Comparison of ENCODE assay signal across 8 mouse cellular contexts in the genomic region with DNA sequence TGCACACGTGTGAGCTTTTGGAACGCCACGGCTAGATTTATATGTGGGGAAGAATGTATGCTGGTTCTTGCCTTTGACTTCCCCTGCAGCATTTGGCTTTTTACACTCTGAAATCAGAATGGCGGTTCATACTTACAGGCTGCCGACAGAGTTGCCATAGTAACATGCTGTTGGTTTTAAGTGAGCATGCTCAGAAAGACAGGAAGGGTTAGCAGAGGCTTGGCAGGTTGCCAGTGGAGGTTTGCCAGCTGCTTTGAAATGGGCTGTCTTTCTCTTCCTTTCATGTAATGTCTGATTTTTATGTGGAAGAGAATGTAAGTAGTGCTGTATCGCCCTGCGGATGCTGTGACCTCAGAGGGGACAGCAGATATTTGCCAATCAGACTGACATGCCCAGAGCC. TPM values are rescaled to one million over a fixed set of nuclear protein-coding genes. Genes with fewer than 3 reads are reported as not detected.
A peak's percentile ranks its signal among the peaks of the same experiment; 100 is the strongest.
DNase-seq lines count a peak whose midpoint lies in the region; ATAC-seq and TF ChIP-seq lines count a peak whose summit lies in the region.

No protein-coding gene starts in this region.

- ATAC-seq in liver, postnatal 0 days, result peak; percentile 64
- peak; percentile 91 for ATAC-seq in neural tube, embryonic 13.5 days (ENCODE audit: low read depth)

- no peaks in the 10 kb centered on the region for H3K27me3 ChIP-seq in CH12.LX (replicated peaks)
- no peaks in the 10 kb centered on the region for H3K27me3 ChIP-seq in liver, postnatal 0 days (ENCODE audit: insufficient read depth, low read length)
- H3K27me3 ChIP-seq in neural tube, embryonic 13.5 days, result no peaks in the 10 kb centered on the region

- no peak for TF ChIP-seq RAD21 in CH12.LX (IDR thresholded peaks at IDR 0.05; ENCODE audit: low read depth, low read length)

- peak overlapping the region; percentile 70 for H3K27ac ChIP-seq in CH12.LX (ENCODE audit: insufficient read depth, low read depth)
- peak overlapping the region; percentile 48; the same call in 1 of the 2 replicates for H3K27ac ChIP-seq in liver, postnatal 0 days (ENCODE audit: low read depth)
- H3K27ac ChIP-seq in neural tube, embryonic 13.5 days (replicated peaks), result peak overlapping the region; percentile 95

- peaks cover 13 to 42% of the 10 kb centered on the region in 2 experiments for H3K36me3 ChIP-seq in CH12.LX (replicated peaks in 1 of 2; ENCODE audit: control insufficient read depth in 1 of 2, insufficient read depth in 1 of 2, low read length in 1 of 2)
- peaks cover 28% of the 10 kb centered on the region for H3K36me3 ChIP-seq in liver, postnatal 0 days (replicated peaks; ENCODE audit: insufficient read depth, low read length)
- H3K36me3 ChIP-seq in neural tube, embryonic 13.5 days, result peaks cover 12% of the 10 kb centered on the region

- peak overlapping the region; percentile 51 to 64 (median 56) for H3K4me3 ChIP-seq in CH12.LX (replicated peaks in 1 of 3; ENCODE audit: low read depth in 2 of 3, low read length in 2 of 3, poor library complexity in 1 of 3)
- H3K4me3 ChIP-seq in liver, postnatal 0 days (ENCODE audit: low read depth, low read length), result no peak overlapping the region
- peak overlapping the region; percentile 45 for H3K4me3 ChIP-seq in neural tube, embryonic 13.5 days

- peaks cover 0 to 30% of the 10 kb centered on the region in 2 experiments; a peak in 2 of 4 replicates for H3K4me1 ChIP-seq in CH12.LX (ENCODE audit: control insufficient read depth in 1 of 2, insufficient read depth in 2 of 2)
- H3K4me1 ChIP-seq in liver, postnatal 0 days (ENCODE audit: insufficient read depth), result peaks cover 5% of the 10 kb centered on the region; the same call in 1 of the 2 replicates
- peaks cover 48% of the 10 kb centered on the region for H3K4me1 ChIP-seq in neural tube, embryonic 13.5 days (replicated peaks)

- peak; percentile 27; the same call in 1 of the 2 replicates for TF ChIP-seq POLR2A in CH12.LX (IDR thresholded peaks at IDR 0.05; ENCODE audit: low read depth, low read length)

- peak; percentile 95 for DNase-seq in CH12.LX (ENCODE audit: extremely low read depth)
- DNase-seq in cerebellum, adult 11-12 months, result peak; percentile 95
- DNase-seq in forelimb bud, embryonic 11.5 days (ENCODE audit: low read depth, low spot score), result peak; percentile 86
- DNase-seq in heart, postnatal 4 days, result peak; percentile 97
- DNase-seq in layer of hippocampus, adult 18-20 months (ENCODE audit: low spot score in 2 of 2), result peak; percentile 92 to 99
- DNase-seq in liver, postnatal 0 days, result peak; percentile 88
- peak; percentile 97 for DNase-seq in telencephalon, adult 2 months (ENCODE audit: low read depth, low spot score)

- 21% methylated on average over 7 of the region's 7 CpGs for WGBS in liver, postnatal 0 days (ENCODE audit: insufficient replicate concordance)
- WGBS in neural tube, embryonic 13.5 days, result 4% methylated on average over 7 of the region's 7 CpGs

- dilution Hi-C loops in CH12.LX (cut with MboI; ENCODE audit: extremely low pct_ligation_motif_present, extremely low pct_unique_long_range_greater_than_20kb, low sequenced_read_pairs), result no loop called here

- peaks cover 21% of the 10 kb centered on the region for H3K79me2 ChIP-seq in CH12.LX (replicated peaks; ENCODE audit: control insufficient read depth, extremely low read depth, insufficient read depth, poor library complexity, severe bottlenecking)

- in situ Hi-C loops in CH12.LX (cut with MboI; ENCODE audit: low pct_ligation_motif_present, low pct_unique_long_range_greater_than_20kb, low sequenced_read_pairs), result loop anchor here (10.0 kb wide), 1 partner anchor 73 kb away; a partner anchor contains a TSS

- H3K9ac ChIP-seq in CH12.LX (ENCODE audit: insufficient read depth, low read depth), result peak overlapping the region; percentile 34; the same call in 1 of the 2 replicates
- H3K9ac ChIP-seq in liver, postnatal 0 days (replicated peaks), result no peak overlapping the region
- H3K9ac ChIP-seq in neural tube, embryonic 13.5 days, result peak overlapping the region; percentile 71

- H3K9me3 ChIP-seq in CH12.LX (replicated peaks; ENCODE audit: low read length), result no peaks in the 10 kb centered on the region
- H3K9me3 ChIP-seq in liver, postnatal 0 days (ENCODE audit: low read length), result no peaks in the 10 kb centered on the region
- no peaks in the 10 kb centered on the region for H3K9me3 ChIP-seq in neural tube, embryonic 13.5 days

- TF ChIP-seq CTCF in CH12.LX (conservative IDR thresholded peaks at IDR 0.05 in 1 of 2, IDR thresholded peaks at IDR 0.05 in 1 of 2; ENCODE audit: low read depth in 2 of 2, low read length in 2 of 2), result no peak
- TF ChIP-seq CTCF in liver, postnatal 0 days (IDR thresholded peaks at IDR 0.05; ENCODE audit: low read depth), result no peak

- H3K4me2 ChIP-seq in CH12.LX (ENCODE audit: insufficient read depth, low read depth, poor library complexity, severe bottlenecking), result peak overlapping the region; percentile 60
- peak overlapping the region; percentile 38 for H3K4me2 ChIP-seq in liver, postnatal 0 days (ENCODE audit: low read depth, low read length)
- peak overlapping the region; percentile 58 for H3K4me2 ChIP-seq in neural tube, embryonic 13.5 days

- TF ChIP-seq EP300 in CH12.LX (IDR thresholded peaks at IDR 0.05; ENCODE audit: low read length), result no peak
- TF ChIP-seq EP300 in liver, postnatal 0 days (IDR thresholded peaks at IDR 0.05; ENCODE audit: low read depth), result no peak

TF ChIP-seq in CH12.LX, 34 proteins besides CTCF, POLR2A, EP300 and RAD21:
- TF ChIP-seq TBP (conservative IDR thresholded peaks at IDR 0.05; ENCODE audit: low read depth, low read length), result 0 out of 2 replicates have a peak, but pooled peaks have one; percentile 23
- TF ChIP-seq NRF1 (IDR thresholded peaks at IDR 0.05; ENCODE audit: low read depth, low read length), result peak; percentile 76
- no peak for TF ChIP-seq ETS1 (conservative IDR thresholded peaks at IDR 0.05; ENCODE audit: low read depth, low read length)
- no peak for TF ChIP-seq ZMIZ1 (IDR thresholded peaks at IDR 0.05; ENCODE audit: low read depth, low read length)
- TF ChIP-seq MXI1 (IDR thresholded peaks at IDR 0.05; ENCODE audit: low read depth, low read length), result peak; percentile 72

RNA-seq across cellular contexts. Expression of a gene that starts 32.3 kb away (rescaled TPM):
- total RNA-seq in CH12.LX (2012; rRNA removed) (9.7 and 10.7 TPM in 2 replicates), CH12.LX (2014; rRNA removed) (8.0 and 8.8 TPM in 2 replicates)
- 20.8 and 22.4 TPM in 2 replicates for polyA plus RNA-seq in CH12.LX (2012; ENCODE audit: insufficient read length, low read depth)
- total RNA-seq in heart, postnatal 4 days (2021), result 10 to 100 TPM; 13.0 to 13.4 TPM
- total RNA-seq in layer of hippocampus, adult 18-20 months (2021), result 10 to 100 TPM; 40.9 to 44.2 TPM
- polyA plus RNA-seq in liver, postnatal 0 days (2015; fragmentation: Nextera tagmentation; extraction: Ambion mirVana), result 19.3 and 20.6 TPM in 2 replicates
- polyA plus RNA-seq in neural tube, embryonic 13.5 days (2015; fragmentation: Nextera tagmentation; extraction: Ambion mirVana), result 44.2 and 45.8 TPM in 2 replicates
